Mouse (Mus musculus) lung, embryonic 16.5 days (tissue): ENCODE data around the gene Lbh. TPM values are rescaled to one million over a fixed set of nuclear protein-coding genes. Genes with fewer than 3 reads are reported as not detected.

Experiments
- ATAC-seq: fragments of 200-750 bp; cut with Nextera tagmentation; 2 replicates; pipeline ENCODE4 v1.8.0; 2017; ENCODE audit warnings: low read depth, mild to moderate bottlenecking, moderate library complexity
- H3K27ac ChIP-seq: fragments of 300-500 bp; sonication (generic); 2 replicates; pipeline ENCODE4 v1.5.1; 2014; ENCODE audit warnings: mild to moderate bottlenecking, control low read depth, low read length
- H3K27me3 ChIP-seq: fragments of 300-500 bp; sonication (generic); 2 replicates; pipeline ENCODE4 v1.6.1; 2014; ENCODE audit warnings: low read depth, low read length, mixed read lengths; ENCODE audit not compliant: control insufficient read depth, insufficient read depth
- H3K36me3 ChIP-seq: fragments of 300-500 bp; sonication (generic); 2 replicates; pipeline ENCODE4 v1.6.1; 2014; ENCODE audit warnings: low read length; ENCODE audit not compliant: control insufficient read depth, insufficient read depth
- H3K4me1 ChIP-seq: fragments of 300-500 bp; sonication (generic); replicated peaks from 2 replicates; pipeline ENCODE4 v1.6.1; 2014; ENCODE audit warnings: low read length, mixed read lengths; ENCODE audit not compliant: control insufficient read depth, insufficient read depth
- H3K4me2 ChIP-seq: fragments of 300-500 bp; sonication (generic); 2 replicates; pipeline ENCODE4 v1.6.1; 2014; ENCODE audit warnings: low read depth, low read length, control low read depth
- H3K4me3 ChIP-seq: fragments of 300-500 bp; sonication (generic); 2 replicates; pipeline ENCODE4 v1.5.1; 2014; ENCODE audit warnings: mild to moderate bottlenecking, low read length, control low read depth
- H3K9ac ChIP-seq: fragments of 300-500 bp; sonication (generic); 2 replicates; pipeline ENCODE4 v1.6.1; 2014; ENCODE audit warnings: low read length, control low read depth
- H3K9me3 ChIP-seq: fragments of 300-500 bp; sonication (generic); 2 replicates; pipeline ENCODE4 v1.6.1; 2016; ENCODE audit warnings: low read length; ENCODE audit not compliant: control insufficient read depth
- WGBS: fragments of 180-500 bp; shearing (Covaris S2); extraction: QIAGEN DNeasy Blood & Tissue Kit; methylation state at CpG from one replicate; pipeline ENCODE4 v1.1.7; 2014; 5-methylcytosine and 5-hydroxymethylcytosine counted together
- polyA plus RNA-seq: library from polyadenylated mRNA; unstranded; fragments of >200 nt; fragmentation: Nextera tagmentation; extraction: Ambion mirVana; gene quantifications from 2 replicates; pipeline ENCODE4 v1.2.1, GENCODE M21; 2015

Lbh gene
- polyA plus RNA-seq, 1 experiment from 2014 or later, result 8.8 TPM

- H3K9ac ChIP-seq, result no peak overlapping the region
- H3K4me3 ChIP-seq, result no peak overlapping the region
- H3K9me3 ChIP-seq, result no peaks in the 10 kb centered on the region
- 0 out of 2 replicates have a peak overlapping the region, but pooled peaks have one; percentile 8 for H3K27ac ChIP-seq
- WGBS, result 64% methylated on average over 12 of the region's 12 CpGs
- no peak overlapping the region for H3K4me2 ChIP-seq
- peak; percentile 34; the same call in 1 of the 2 replicates for ATAC-seq
- no peaks in the 10 kb centered on the region for H3K27me3 ChIP-seq
- H3K36me3 ChIP-seq, result peaks cover 15% of the 10 kb centered on the region
- peaks cover 18% of the 10 kb centered on the region for H3K4me1 ChIP-seq
These were observed 7.9 kb downstream of the Lbh start for GRCm38 (mm10) chr17:72925804-72926617.

GRCm38 (mm10) chr17:72926994-72927393 is 8.9 kb downstream of the Lbh start:
- Histone ChIP-seq H3K4me1 (peaks cover 15% of the 10 kb centered on the region), H3K27me3 (no peaks in the 10 kb centered on the region), H3K4me3 (no peak overlapping the region), H3K9me3 (peaks cover under 1% of the 10 kb centered on the region), H3K27ac (no peak overlapping the region), H3K4me2 (no peak overlapping the region), H3K9ac (no peak overlapping the region), H3K36me3 (peaks cover 15% of the 10 kb centered on the region)
- 82% methylated on average over 8 of the region's 8 CpGs for WGBS
- no peak for ATAC-seq

GRCm38 (mm10) chr17:72933116-72933515 is 15.0 kb downstream of the Lbh start:
- Histone ChIP-seq H3K27me3 (no peaks in the 10 kb centered on the region), H3K4me2 (no peak overlapping the region), H3K4me1 (peaks cover 52% of the 10 kb centered on the region), H3K4me3 (no peak overlapping the region), H3K9me3 (peaks cover 7% of the 10 kb centered on the region), H3K9ac (no peak overlapping the region), H3K27ac (no peak overlapping the region; the same call in 1 of the 2 replicates), H3K36me3 (peaks cover 16% of the 10 kb centered on the region)
- no peak for ATAC-seq
- 74% methylated on average over 4 of the region's 4 CpGs for WGBS

DNA sequence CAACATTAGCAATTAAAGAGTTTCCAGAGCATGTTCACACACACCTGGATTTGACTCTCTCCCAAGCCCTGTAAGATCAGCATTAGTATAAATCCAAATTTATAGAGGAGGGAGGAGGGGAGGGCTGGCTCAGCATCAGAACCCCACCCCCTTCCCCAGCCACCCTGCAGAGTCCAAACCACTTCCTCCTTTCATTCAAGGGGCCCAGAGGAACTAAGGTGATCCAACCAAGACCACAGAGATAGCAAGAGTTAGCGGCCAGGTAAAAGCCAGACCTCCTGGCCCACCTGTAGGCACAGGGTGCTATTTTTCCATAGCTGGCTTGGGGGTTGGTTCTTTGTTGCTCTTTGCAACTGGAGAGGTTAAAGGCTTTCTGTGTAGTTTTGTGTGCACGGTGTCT is 16.0 kb downstream of the Lbh start:
- peaks cover 7% of the 10 kb centered on the region for H3K9me3 ChIP-seq
- no peak for ATAC-seq
- H3K9ac ChIP-seq, result no peak overlapping the region
- peak overlapping the region; percentile 69 for H3K27ac ChIP-seq
- H3K36me3 ChIP-seq, result peaks cover 17% of the 10 kb centered on the region
- 49% methylated on average over 2 of the region's 2 CpGs for WGBS
- no peak overlapping the region for H3K4me3 ChIP-seq
- peaks cover 63% of the 10 kb centered on the region for H3K4me1 ChIP-seq
- no peak overlapping the region for H3K4me2 ChIP-seq
- no peaks in the 10 kb centered on the region for H3K27me3 ChIP-seq

DNA sequence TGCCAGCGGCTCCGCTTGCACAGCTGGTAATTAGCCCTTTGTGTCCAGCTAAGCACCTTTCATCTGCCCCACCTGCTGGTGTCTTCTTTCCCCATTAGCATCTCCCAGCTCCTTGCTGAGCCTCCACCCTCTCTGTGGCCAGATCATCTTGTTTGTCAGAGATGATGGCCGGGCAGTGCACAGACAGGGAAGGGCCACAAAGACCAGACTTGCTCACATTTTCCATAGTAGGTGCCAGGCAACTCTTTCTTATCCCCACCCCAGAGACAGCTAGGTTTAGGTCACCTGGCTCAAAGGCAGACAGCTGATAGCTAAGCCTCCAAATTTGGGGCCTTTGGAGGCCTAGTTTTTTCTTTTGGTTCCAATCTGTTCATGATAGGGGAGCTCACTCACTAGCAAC is 16.5 kb downstream of the Lbh start:
- H3K27me3 ChIP-seq, result no peaks in the 10 kb centered on the region
- H3K36me3 ChIP-seq, result peaks cover 17% of the 10 kb centered on the region
- H3K9ac ChIP-seq, result no peak overlapping the region
- H3K9me3 ChIP-seq, result peaks cover 7% of the 10 kb centered on the region
- ATAC-seq, result no peak
- H3K4me1 ChIP-seq, result peaks cover 65% of the 10 kb centered on the region
- 61% methylated on average over 3 of the region's 3 CpGs for WGBS
- peak overlapping the region; percentile 69 for H3K27ac ChIP-seq
- H3K4me3 ChIP-seq, result no peak overlapping the region
- H3K4me2 ChIP-seq, result no peak overlapping the region

DNA sequence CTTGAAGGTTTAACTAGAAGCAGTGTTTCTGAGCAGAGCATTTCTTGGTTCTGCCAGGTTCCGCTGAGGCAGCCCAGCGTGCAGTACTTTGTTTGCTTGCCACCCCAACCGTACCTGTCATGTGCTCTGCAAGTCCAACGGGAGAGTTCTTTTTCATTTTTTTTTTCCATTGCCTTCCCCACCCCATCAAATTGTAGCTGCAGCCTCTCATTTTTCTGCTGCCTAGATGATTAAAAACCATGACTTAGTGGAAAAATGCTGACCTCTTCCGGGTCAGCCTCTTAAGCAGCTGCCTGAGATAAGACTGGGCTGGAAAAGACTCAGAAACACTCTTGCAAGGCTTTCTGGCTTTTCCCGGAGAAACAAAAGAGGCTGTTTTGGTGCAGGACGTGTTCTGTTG is 17.8 kb downstream of the Lbh start:
- Histone ChIP-seq H3K27ac (peak overlapping the region; percentile 69), H3K36me3 (peaks cover 23% of the 10 kb centered on the region), H3K9ac (no peak overlapping the region; the same call in 1 of the 2 replicates), H3K4me2 (no peak overlapping the region), H3K4me3 (no peak overlapping the region), H3K9me3 (peaks cover 7% of the 10 kb centered on the region), H3K4me1 (peaks cover 63% of the 10 kb centered on the region), H3K27me3 (no peaks in the 10 kb centered on the region)
- ATAC-seq, result peak; percentile 51
- WGBS, result 19% methylated on average over 7 of the region's 7 CpGs

DNA sequence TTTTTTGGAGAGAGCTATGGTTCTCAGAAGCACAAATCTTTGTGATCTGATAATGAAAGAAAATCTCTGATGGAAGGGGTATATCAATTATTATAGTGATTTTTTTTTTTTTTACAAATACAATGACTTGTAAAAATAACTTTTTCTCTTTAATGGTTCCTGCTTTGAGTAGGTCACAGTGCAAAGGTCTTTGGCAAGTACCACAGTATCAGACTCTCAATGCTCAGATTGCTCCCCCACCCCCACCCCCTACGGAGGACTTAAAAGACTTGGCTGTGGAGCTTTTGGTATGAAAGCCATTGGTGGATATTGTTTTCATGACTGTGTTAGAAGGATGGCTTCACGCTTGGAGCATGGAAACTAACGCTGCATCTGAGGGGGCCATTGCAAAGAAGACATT is 18.2 kb downstream of the Lbh start:
- peaks cover 63% of the 10 kb centered on the region for H3K4me1 ChIP-seq
- no peak for ATAC-seq
- no peak overlapping the region for H3K4me3 ChIP-seq
- no peak overlapping the region for H3K4me2 ChIP-seq
- H3K9ac ChIP-seq, result no peak overlapping the region
- whole genome bisulfite sequencing, result 51% methylated on average over 3 of the region's 3 CpGs
- peaks cover 7% of the 10 kb centered on the region for H3K9me3 ChIP-seq
- H3K27ac ChIP-seq, result peak overlapping the region; percentile 69
- no peaks in the 10 kb centered on the region for H3K27me3 ChIP-seq
- H3K36me3 ChIP-seq, result peaks cover 26% of the 10 kb centered on the region

- Histone ChIP-seq H3K4me3 (no peak overlapping the region), H3K4me2 (no peak overlapping the region), H3K27ac (no peak overlapping the region; the same call in 1 of the 2 replicates), H3K36me3 (peaks cover 27% of the 10 kb centered on the region), H3K9me3 (peaks cover 4% of the 10 kb centered on the region), H3K9ac (no peak overlapping the region), H3K4me1 (peaks cover 63% of the 10 kb centered on the region), H3K27me3 (no peaks in the 10 kb centered on the region)
- ATAC-seq, result no peak
- WGBS, result 62% methylated on average over 9 of the region's 9 CpGs
These were observed 19.1 kb downstream of the Lbh start for GRCm38 (mm10) chr17:72937204-72937603.

- H3K4me3 ChIP-seq, result no peak overlapping the region
- H3K4me2 ChIP-seq, result no peak overlapping the region
- peaks cover 28% of the 10 kb centered on the region for H3K36me3 ChIP-seq
- H3K4me1 ChIP-seq, result peaks cover 59% of the 10 kb centered on the region
- H3K9ac ChIP-seq, result no peak overlapping the region
- peak overlapping the region; percentile 47 for H3K27ac ChIP-seq
- ATAC-seq, result peak; percentile 29
- H3K9me3 ChIP-seq, result no peaks in the 10 kb centered on the region
- H3K27me3 ChIP-seq, result no peaks in the 10 kb centered on the region
- WGBS, result 53% methylated on average over 11 of the region's 11 CpGs
These were observed 20.1 kb downstream of the Lbh start for GRCm38 (mm10) chr17:72938026-72938795.
